Mouse (Mus musculus) embryonic fibroblast, embryonic 13.5 days (primary cell): ENCODE data around the gene Olfr775.

Experiments
- CTCF ChIP-seq: IDR thresholded peaks from 2 replicates; pipeline ENCODE4 v1.5.1; 2011; ENCODE audit warnings: mild to moderate bottlenecking, control low read depth, low read length, moderate library complexity, borderline replicate concordance; ENCODE audit not compliant: insufficient read depth
- POLR2A ChIP-seq: IDR thresholded peaks from 2 replicates; pipeline ENCODE4 v1.6.1; 2011; ENCODE audit warnings: low read depth, mild to moderate bottlenecking, control low read depth, low read length, moderate library complexity

DNA sequence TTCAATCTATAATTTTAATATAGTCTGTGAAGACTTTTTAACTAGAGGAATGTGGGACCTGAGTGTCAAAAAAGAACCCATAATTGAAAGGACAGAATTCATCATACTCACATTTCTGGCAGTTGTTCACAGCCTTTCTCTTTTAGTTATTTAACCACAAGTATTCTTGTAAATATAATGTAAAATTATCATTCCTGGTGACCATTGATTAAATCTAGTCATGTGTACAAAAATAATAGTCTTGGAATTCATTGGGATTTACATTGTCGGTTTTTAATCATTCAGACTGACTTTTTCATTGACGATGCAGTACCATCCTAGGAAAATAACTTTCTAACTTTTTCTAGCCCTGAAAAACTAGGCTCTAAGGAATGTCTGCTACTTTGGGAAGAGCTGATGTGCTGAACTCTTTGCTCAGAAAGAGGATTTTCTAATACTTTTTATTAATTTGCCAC lies 22.9 kb downstream of the Olfr775 start, which contains the start of gene Olfr777:
- no peak for TF ChIP-seq CTCF
- no peak for TF ChIP-seq POLR2A
